Mouse (Mus musculus): ENCODE data around the gene Cep112. TPM values are rescaled to one million over a fixed set of nuclear protein-coding genes. Genes with fewer than 3 reads are reported as not detected.
A peak's percentile ranks its signal among the peaks of the same experiment; 100 is the strongest.

Gene Cep112
- polyA plus RNA-seq (2012; fragmentation: generic; extraction: Trizol) = 0.43 TPM

GRCm38 (mm10) chr11:108424889-108425591 lies at the start of gene Cep112:
Gene Cep112 (plus strand): TSS chr11:108425192.
- Histone ChIP-seq H3K4me3 (peak within 1 kb of the TSS; percentile 32), H3K4me2 (ENCODE audit: low read depth) (peak within 1 kb of the TSS; percentile 83)
- TF ChIP-seq E2F4 (IDR thresholded peaks at IDR 0.05; ENCODE audit: insufficient read depth) = peak; percentile 27
- TF ChIP-seq POLR2A (IDR thresholded peaks at IDR 0.05; ENCODE audit: insufficient read length, low read depth) = peak; percentile 44
- no peak for TF ChIP-seq MYOD1 (IDR thresholded peaks at IDR 0.05; ENCODE audit: control insufficient read depth in 1 of 3, insufficient read length in 2 of 3, low read depth in 2 of 3)
- TF ChIP-seq POLR2AphosphoS2 (IDR thresholded peaks at IDR 0.05; ENCODE audit: insufficient read length, low read depth) = peak; percentile 35
- TF ChIP-seq TCF12 (IDR thresholded peaks at IDR 0.05; ENCODE audit: insufficient read depth, poor library complexity, severe bottlenecking) = no peak

GRCm38 (mm10) chr11:108376815-108377214 lies 48.2 kb upstream of the Cep112 start:
- TF ChIP-seq REST (IDR thresholded peaks at IDR 0.05; ENCODE audit: insufficient read depth, insufficient read length) (no peak), TCF12 (IDR thresholded peaks at IDR 0.05; ENCODE audit: insufficient read depth, poor library complexity, severe bottlenecking) (no peak), MYOG (IDR thresholded peaks at IDR 0.05; ENCODE audit: control insufficient read depth in 1 of 3, insufficient read depth in 1 of 3, insufficient read length in 2 of 3, low read depth in 2 of 3) (no peak), CEBPB (IDR thresholded peaks at IDR 0.05; ENCODE audit: insufficient read depth, poor library complexity, severe bottlenecking) (no peak)
- Histone ChIP-seq H3K4me2 (ENCODE audit: low read depth) (no peak overlapping the region), H3K79me2 (ENCODE audit: control insufficient read depth, insufficient read depth) (no peaks in the 10 kb centered on the region), H3K27me3 (ENCODE audit: control insufficient read depth, insufficient read depth, insufficient read length) (no peaks in the 10 kb centered on the region), H3ac (ENCODE audit: control insufficient read depth, insufficient read length) (no peak overlapping the region), H3K36me3 (ENCODE audit: control insufficient read depth, insufficient read depth) (no peaks in the 10 kb centered on the region), H3K4me3 (no peak overlapping the region)

More at GRCm38 (mm10) chr11:108424889-108425591, at the start of gene Cep112:
- H3ac ChIP-seq (ENCODE audit: control insufficient read depth, insufficient read length) = no peak within 1 kb of the TSS
- no peaks in the 10 kb centered on the region for H3K79me2 ChIP-seq (ENCODE audit: control insufficient read depth, insufficient read depth)
- H3K36me3 ChIP-seq (ENCODE audit: control insufficient read depth, insufficient read depth) = no peaks in the 10 kb centered on the region
- no peaks in the 10 kb centered on the region for H3K27me3 ChIP-seq (ENCODE audit: control insufficient read depth, insufficient read depth, insufficient read length)

- H3K4me2 ChIP-seq (ENCODE audit: low read depth) = peak overlapping the region; percentile 22
- TF ChIP-seq REST (IDR thresholded peaks at IDR 0.05; ENCODE audit: insufficient read depth, insufficient read length) = no peak
- TF ChIP-seq TCF3 (IDR thresholded peaks at IDR 0.05; ENCODE audit: insufficient read length, low read depth) = no peak
- no peaks in the 10 kb centered on the region for H3K79me2 ChIP-seq (ENCODE audit: control insufficient read depth, insufficient read depth)
- H3K36me3 ChIP-seq (ENCODE audit: control insufficient read depth, insufficient read depth) = no peaks in the 10 kb centered on the region
- no peak overlapping the region for H3ac ChIP-seq (ENCODE audit: control insufficient read depth, insufficient read length)
- H3K4me3 ChIP-seq = no peak overlapping the region
- no peaks in the 10 kb centered on the region for H3K27me3 ChIP-seq (ENCODE audit: control insufficient read depth, insufficient read depth, insufficient read length)
Measured at GRCm38 (mm10) chr11:108377680-108378362, 47.2 kb upstream of the Cep112 start.

- H3K36me3 ChIP-seq (ENCODE audit: control insufficient read depth, insufficient read depth) = no peaks in the 10 kb centered on the region
- no peak overlapping the region for H3K4me3 ChIP-seq
- no peak overlapping the region for H3ac ChIP-seq (ENCODE audit: control insufficient read depth, insufficient read length)
- no peaks in the 10 kb centered on the region for H3K79me2 ChIP-seq (ENCODE audit: control insufficient read depth, insufficient read depth)
- TF ChIP-seq USF1 (IDR thresholded peaks at IDR 0.05; ENCODE audit: low read depth) = no peak
- no peak for TF ChIP-seq MAX (IDR thresholded peaks at IDR 0.05; ENCODE audit: low read depth)
- TF ChIP-seq MYOG (IDR thresholded peaks at IDR 0.05; ENCODE audit: control insufficient read depth in 1 of 3, insufficient read depth in 1 of 3, insufficient read length in 2 of 3, low read depth in 2 of 3) = no peak
- H3K4me2 ChIP-seq (ENCODE audit: low read depth) = no peak overlapping the region
- no peaks in the 10 kb centered on the region for H3K27me3 ChIP-seq (ENCODE audit: control insufficient read depth, insufficient read depth, insufficient read length)
Measured at GRCm38 (mm10) chr11:108378363-108378751, 46.6 kb upstream of the Cep112 start.

GRCm38 (mm10) chr11:108382664-108383063 lies 42.3 kb upstream of the Cep112 start:
- no peak overlapping the region for H3ac ChIP-seq (ENCODE audit: control insufficient read depth, insufficient read length)
- H3K4me3 ChIP-seq = no peak overlapping the region
- no peaks in the 10 kb centered on the region for H3K36me3 ChIP-seq (ENCODE audit: control insufficient read depth, insufficient read depth)
- H3K79me2 ChIP-seq (ENCODE audit: control insufficient read depth, insufficient read depth) = no peaks in the 10 kb centered on the region
- no peak overlapping the region for H3K4me2 ChIP-seq (ENCODE audit: low read depth)
- TF ChIP-seq SRF (IDR thresholded peaks at IDR 0.05; ENCODE audit: control insufficient read depth, insufficient read length, low read depth) (no peak), REST (IDR thresholded peaks at IDR 0.05; ENCODE audit: insufficient read depth, insufficient read length) (no peak)
- no peaks in the 10 kb centered on the region for H3K27me3 ChIP-seq (ENCODE audit: control insufficient read depth, insufficient read depth, insufficient read length)
